Comparison of ENCODE assay signal across 8 mouse cellular contexts in genomic region chr4:83323201-83323903, GRCm38 (mm10). TPM values are rescaled to one million over a fixed set of nuclear protein-coding genes. Genes with fewer than 3 reads are reported as not detected.
DNase-seq lines count a peak whose midpoint lies in the region; ATAC-seq and TF ChIP-seq lines count a peak whose summit lies in the region.

No protein-coding gene starts in this region.

- TF ChIP-seq CTCF in bone marrow, adult 2 months (IDR thresholded peaks at IDR 0.05; ENCODE audit: control insufficient read depth, insufficient read depth, low read length), result no peak
- TF ChIP-seq CTCF in liver, postnatal 0 days (IDR thresholded peaks at IDR 0.05; ENCODE audit: low read depth), result peak; percentile 41
- peak; percentile 61 for TF ChIP-seq CTCF in stomach, postnatal 0 days (IDR thresholded peaks at IDR 0.05; ENCODE audit: low read depth)

- TF ChIP-seq POLR2A in bone marrow, adult 2 months (IDR thresholded peaks at IDR 0.05; ENCODE audit: borderline replicate concordance, control insufficient read depth, low read depth, low read length), result no peak

- H3K4me1 ChIP-seq in bone marrow, adult 2 months (ENCODE audit: control insufficient read depth, insufficient read depth, low read length), result peaks cover 2% of the 10 kb centered on the region
- H3K4me1 ChIP-seq in forebrain, embryonic 12.5 days, result peaks cover 5% of the 10 kb centered on the region
- peaks cover 8% of the 10 kb centered on the region; the same call in 1 of the 2 replicates for H3K4me1 ChIP-seq in heart, embryonic 15.5 days (replicated peaks)
- peaks cover 16% of the 10 kb centered on the region for H3K4me1 ChIP-seq in liver, postnatal 0 days (ENCODE audit: insufficient read depth)
- peaks cover 16% of the 10 kb centered on the region for H3K4me1 ChIP-seq in neural tube, embryonic 13.5 days (replicated peaks)
- 0 out of 2 replicates have a peak, but pooled peaks cover 4% of the 10 kb centered on the region for H3K4me1 ChIP-seq in stomach, postnatal 0 days (replicated peaks; ENCODE audit: control insufficient read depth, insufficient read depth)

- no peaks in the 10 kb centered on the region for H3K36me3 ChIP-seq in forebrain, embryonic 12.5 days (replicated peaks)
- H3K36me3 ChIP-seq in heart, embryonic 15.5 days, result no peaks in the 10 kb centered on the region
- H3K36me3 ChIP-seq in liver, postnatal 0 days (replicated peaks; ENCODE audit: insufficient read depth, low read length), result no peaks in the 10 kb centered on the region
- H3K36me3 ChIP-seq in neural tube, embryonic 13.5 days, result no peaks in the 10 kb centered on the region
- no peaks in the 10 kb centered on the region for H3K36me3 ChIP-seq in stomach, postnatal 0 days (ENCODE audit: control insufficient read depth, insufficient read depth, low read length)

- peaks cover 21% of the 10 kb centered on the region for H3K27me3 ChIP-seq in forebrain, embryonic 12.5 days
- H3K27me3 ChIP-seq in heart, embryonic 15.5 days, result peaks cover 9% of the 10 kb centered on the region; the same call in 1 of the 2 replicates
- peaks cover 29% of the 10 kb centered on the region for H3K27me3 ChIP-seq in liver, postnatal 0 days (ENCODE audit: insufficient read depth, low read length)
- peaks cover 36% of the 10 kb centered on the region for H3K27me3 ChIP-seq in neural tube, embryonic 13.5 days
- H3K27me3 ChIP-seq in stomach, postnatal 0 days (ENCODE audit: control insufficient read depth, insufficient read depth, low read length), result no peaks in the 10 kb centered on the region

- ATAC-seq in forebrain, embryonic 12.5 days (ENCODE audit: low FRiP score), result peak; percentile 67
- peak; percentile 88 for ATAC-seq in heart, embryonic 15.5 days (replicated peaks; ENCODE audit: insufficient number of reproducible peaks, insufficient read depth, low FRiP score, low read depth)
- peak; percentile 39; the same call in 1 of the 2 replicates for ATAC-seq in liver, postnatal 0 days
- peak; percentile 70 for ATAC-seq in neural tube, embryonic 13.5 days (ENCODE audit: low read depth)
- ATAC-seq in stomach, postnatal 0 days (ENCODE audit: low FRiP score, low TSS enrichment), result peak; percentile 54

- peak overlapping the region; percentile 76 for H3K27ac ChIP-seq in bone marrow, adult 2 months (ENCODE audit: control insufficient read depth, insufficient read depth, low read depth, low read length, poor library complexity)
- peak overlapping the region; percentile 46; the same call in 1 of the 2 replicates for H3K27ac ChIP-seq in forebrain, embryonic 12.5 days
- peak overlapping the region; percentile 32 for H3K27ac ChIP-seq in heart, embryonic 15.5 days
- H3K27ac ChIP-seq in liver, postnatal 0 days (ENCODE audit: low read depth), result peak overlapping the region; percentile 73
- H3K27ac ChIP-seq in neural tube, embryonic 13.5 days (replicated peaks), result peak overlapping the region; percentile 18; the same call in 1 of the 2 replicates
- H3K27ac ChIP-seq in stomach, postnatal 0 days (replicated peaks), result peak overlapping the region; percentile 96

- peak; percentile 83 for DNase-seq in CD4-positive helper T cell, adult 2 months (ENCODE audit: low read depth, low spot score)
- DNase-seq in kidney, postnatal 14 days, result peak; percentile 90
- DNase-seq in liver, postnatal 0 days, result peak; percentile 66
- DNase-seq in stomach, postnatal 0 days (ENCODE audit: low spot score), result peak; percentile 79

- peak overlapping the region; percentile 80 for H3K4me3 ChIP-seq in bone marrow, adult 2 months (replicated peaks; ENCODE audit: control insufficient read depth, low read depth, low read length)
- H3K4me3 ChIP-seq in forebrain, embryonic 12.5 days (replicated peaks), result peak overlapping the region; percentile 73
- H3K4me3 ChIP-seq in heart, embryonic 15.5 days, result peak overlapping the region; percentile 66
- peak overlapping the region; percentile 66 for H3K4me3 ChIP-seq in liver, postnatal 0 days (ENCODE audit: low read depth, low read length)
- peak overlapping the region; percentile 68 for H3K4me3 ChIP-seq in neural tube, embryonic 13.5 days
- H3K4me3 ChIP-seq in stomach, postnatal 0 days (ENCODE audit: low read depth, low read length), result peak overlapping the region; percentile 83

- no peaks in the 10 kb centered on the region for H3K9me3 ChIP-seq in forebrain, embryonic 12.5 days
- no peaks in the 10 kb centered on the region for H3K9me3 ChIP-seq in heart, embryonic 15.5 days (replicated peaks)
- no peaks in the 10 kb centered on the region for H3K9me3 ChIP-seq in liver, postnatal 0 days (ENCODE audit: low read length)
- H3K9me3 ChIP-seq in neural tube, embryonic 13.5 days, result no peaks in the 10 kb centered on the region
- no peaks in the 10 kb centered on the region for H3K9me3 ChIP-seq in stomach, postnatal 0 days (ENCODE audit: control insufficient read depth, low read length)

- no peak for TF ChIP-seq EP300 in liver, postnatal 0 days (IDR thresholded peaks at IDR 0.05; ENCODE audit: low read depth)
- TF ChIP-seq EP300 in stomach, postnatal 0 days (optimal IDR thresholded peaks at IDR 0.05), result no peak

- H3K4me2 ChIP-seq in forebrain, embryonic 12.5 days, result peak overlapping the region; percentile 98
- peak overlapping the region; percentile 94 for H3K4me2 ChIP-seq in heart, embryonic 15.5 days
- peak overlapping the region; percentile 97 for H3K4me2 ChIP-seq in liver, postnatal 0 days (ENCODE audit: low read depth, low read length)
- H3K4me2 ChIP-seq in neural tube, embryonic 13.5 days, result peak overlapping the region; percentile 100
- H3K4me2 ChIP-seq in stomach, postnatal 0 days (replicated peaks; ENCODE audit: low read depth), result peak overlapping the region; percentile 80

- peak overlapping the region; percentile 72 for H3K9ac ChIP-seq in forebrain, embryonic 12.5 days
- H3K9ac ChIP-seq in heart, embryonic 15.5 days, result peak overlapping the region; percentile 48
- H3K9ac ChIP-seq in liver, postnatal 0 days (replicated peaks), result peak overlapping the region; percentile 71
- H3K9ac ChIP-seq in neural tube, embryonic 13.5 days, result peak overlapping the region; percentile 70
- H3K9ac ChIP-seq in stomach, postnatal 0 days (ENCODE audit: low read length), result peak overlapping the region; percentile 90

- WGBS in bone marrow, adult 2 months, result 3% methylated on average over 48 of the region's 48 CpGs
- WGBS in forebrain, embryonic 12.5 days, result 3% methylated on average over 48 of the region's 48 CpGs
- WGBS in heart, embryonic 15.5 days, result 2% methylated on average over 48 of the region's 48 CpGs
- WGBS in liver, postnatal 0 days (ENCODE audit: insufficient replicate concordance), result 4% methylated on average over 48 of the region's 48 CpGs
- WGBS in neural tube, embryonic 13.5 days, result 2% methylated on average over 48 of the region's 48 CpGs
- WGBS in stomach, postnatal 0 days, result 3% methylated on average over 48 of the region's 48 CpGs

RNA-seq across cellular contexts. Expression of gene Ttc39b, which starts 0.7 kb away (rescaled TPM):
- 5.2 and 8.2 TPM in 2 replicates for polyA plus RNA-seq in bone marrow, adult 2 months (2011; ENCODE audit: insufficient read depth, insufficient read length, low replicate concordance, missing spikeins)
- polyA plus RNA-seq in forebrain, embryonic 12.5 days (2016; fragmentation: Nextera tagmentation; extraction: Ambion mirVana), result 6.2 and 6.3 TPM in 2 replicates
- 1.8 and 2.0 TPM in 2 replicates for polyA plus RNA-seq in heart, embryonic 15.5 days (2015; fragmentation: Nextera tagmentation; extraction: Ambion mirVana)
- polyA plus RNA-seq in liver, postnatal 0 days (2015; fragmentation: Nextera tagmentation; extraction: Ambion mirVana), result 2.2 and 3.0 TPM in 2 replicates
- 3.9 and 4.5 TPM in 2 replicates for polyA plus RNA-seq in neural tube, embryonic 13.5 days (2015; fragmentation: Nextera tagmentation; extraction: Ambion mirVana)
- 14.0 and 15.7 TPM in 2 replicates for polyA plus RNA-seq in stomach, postnatal 0 days (2015; fragmentation: Nextera tagmentation; extraction: Ambion mirVana)

Comparison
In these comparisons a context has a peak if more than half of its experiments do, and no peak if none do; other contexts are left out.
1. Peak in every context shown above with its lines: DNase-seq, ATAC-seq, H3K4me3 ChIP-seq and H3K27ac ChIP-seq.
2. H3K27ac ChIP-seq: peak in every context shown above with its lines; median percentile 96 in stomach, postnatal 0 days; 76 in bone marrow, adult 2 months; 73 in liver, postnatal 0 days; 46 in forebrain, embryonic 12.5 days; 32 in heart, embryonic 15.5 days; 18 in neural tube, embryonic 13.5 days.